Mouse (Mus musculus) MEL (cell line): ENCODE measurements around the gene Ferd3l. TPM values are rescaled to one million over a fixed set of nuclear protein-coding genes. Genes with fewer than 3 reads are reported as not detected.

Experiments
- DNase-seq: peaks from one replicate; pipeline ENCODE4 v3.0.0; 2011; ENCODE audit warnings: low read depth, low spot score
- H3K27ac ChIP-seq: 2 replicates; pipeline ENCODE4 v1.5.1; 2012; ENCODE audit warnings: low read depth, mild to moderate bottlenecking, control low read depth, low read length, moderate library complexity; ENCODE audit not compliant: control insufficient read depth
- H3K27me3 ChIP-seq, 2 experiments: fragments of 150-350 bp in 1 of 2; sonication (generic) in 1 of 2; 2 replicates each; pipeline ENCODE4 v1.6.1; 2012; ENCODE audit warnings: low read length in 2 of 2, mild to moderate bottlenecking in 2 of 2, improper control_type of control experiment in 1 of 2, moderate library complexity in 1 of 2; ENCODE audit not compliant: insufficient read depth in 2 of 2, control insufficient read depth in 1 of 2
- H3K36me3 ChIP-seq, 2 experiments: 2 replicates each; pipeline ENCODE4 v1.6.1; 2012 to 2014; ENCODE audit warnings: low read length in 2 of 2, improper control_type of control experiment in 1 of 2, inconsistent platforms in 1 of 2, mild to moderate bottlenecking in 1 of 2; ENCODE audit not compliant: insufficient read depth in 2 of 2, control insufficient read depth in 1 of 2
- H3K4me1 ChIP-seq, 2 experiments: fragments of 150-350 bp in 1 of 2; sonication (generic) in 1 of 2; 2 replicates each; pipeline ENCODE4 v1.6.1; 2012; ENCODE audit warnings: low read length in 2 of 2, improper control_type of control experiment in 1 of 2, mild to moderate bottlenecking in 1 of 2; ENCODE audit not compliant: insufficient read depth in 2 of 2, control insufficient read depth in 1 of 2
- H3K4me3 ChIP-seq, 2 experiments: fragments of 150-350 bp in 1 of 2; sonication (generic) in 1 of 2; 2 replicates each; pipeline ENCODE4 v1.5.1; 2012; ENCODE audit warnings: low read depth in 2 of 2, low read length in 2 of 2, mild to moderate bottlenecking in 2 of 2, moderate library complexity in 2 of 2, control low read depth in 1 of 2, improper control_type of control experiment in 1 of 2; ENCODE audit not compliant: control insufficient read depth in 1 of 2, insufficient read depth in 1 of 2
- H3K79me2 ChIP-seq: 2 replicates; pipeline ENCODE4 v1.6.1; 2012; ENCODE audit warnings: mild to moderate bottlenecking, low read length, moderate library complexity; ENCODE audit not compliant: control insufficient read depth, poor library complexity, insufficient read depth
- H3K9ac ChIP-seq: 2 replicates; pipeline ENCODE4 v1.6.1; 2012; ENCODE audit warnings: low read depth, mild to moderate bottlenecking, control low read depth, low read length, moderate library complexity; ENCODE audit not compliant: control insufficient read depth, poor library complexity, severe bottlenecking
- H3K9me3 ChIP-seq: fragments of 150-350 bp; sonication (generic); replicated peaks from 2 replicates; pipeline ENCODE4 v1.6.1; 2012; ENCODE audit warnings: mild to moderate bottlenecking, low read length, improper control_type of control experiment, moderate library complexity; ENCODE audit not compliant: insufficient read depth
- BHLHE40 ChIP-seq: IDR thresholded peaks from 2 replicates; pipeline ENCODE4 v1.6.1; 2012; ENCODE audit warnings: low read depth, mild to moderate bottlenecking, inconsistent platforms, low read length, improper control_type of control experiment, borderline replicate concordance
- CHD1 ChIP-seq: IDR thresholded peaks from 2 replicates; pipeline ENCODE4 v1.6.1; 2012; ENCODE audit warnings: low read depth, mild to moderate bottlenecking, inconsistent platforms, low read length, improper control_type of control experiment
- EP300 ChIP-seq, 2 experiments: IDR thresholded peaks; 2 replicates each; pipeline ENCODE4 v1.6.1; 2011; ENCODE audit warnings: improper control_type of control experiment in 2 of 2, low read length in 2 of 2, low read depth in 1 of 2, mild to moderate bottlenecking in 1 of 2
- ETS1 ChIP-seq: IDR thresholded peaks from 2 replicates; pipeline ENCODE4 v1.6.1; 2012; ENCODE audit warnings: low read depth, mild to moderate bottlenecking, inconsistent platforms, low read length, improper control_type of control experiment, moderate library complexity
- GABPA ChIP-seq: IDR thresholded peaks from 2 replicates; pipeline ENCODE4 v1.6.1; 2012; ENCODE audit warnings: low read depth, mild to moderate bottlenecking, inconsistent platforms, low read length, improper control_type of control experiment, moderate library complexity
- GATA1 ChIP-seq: IDR thresholded peaks from 2 replicates; pipeline ENCODE4 v1.6.1; 2011; ENCODE audit warnings: low read depth, low read length, improper control_type of control experiment
- MAZ ChIP-seq: IDR thresholded peaks from 2 replicates; pipeline ENCODE4 v1.6.1; 2012; ENCODE audit warnings: low read depth, mild to moderate bottlenecking, inconsistent platforms, low read length, improper control_type of control experiment
- MEF2A ChIP-seq: IDR thresholded peaks from 2 replicates; pipeline ENCODE4 v1.6.1; 2014; ENCODE audit warnings: low read depth, mild to moderate bottlenecking, inconsistent platforms, low read length, improper control_type of control experiment; ENCODE audit not compliant: poor library complexity, insufficient replicate concordance, severe bottlenecking; ENCODE audit errors: extremely low read depth
- MXI1 ChIP-seq: IDR thresholded peaks from 2 replicates; pipeline ENCODE4 v1.6.1; 2011; ENCODE audit warnings: mild to moderate bottlenecking, low read depth, low read length, improper control_type of control experiment
- MYB ChIP-seq: IDR thresholded peaks from 2 replicates; pipeline ENCODE4 v1.6.1; 2011; ENCODE audit warnings: mild to moderate bottlenecking, low read depth, low read length, improper control_type of control experiment
- MYC ChIP-seq: IDR thresholded peaks from 2 replicates; pipeline ENCODE4 v1.6.1; 2011; ENCODE audit warnings: low read depth, mild to moderate bottlenecking, low read length, improper control_type of control experiment, moderate library complexity
- NELFE ChIP-seq: IDR thresholded peaks from 2 replicates; pipeline ENCODE4 v1.6.1; 2011; ENCODE audit warnings: low read depth, low read length, improper control_type of control experiment
- NRF1 ChIP-seq: IDR thresholded peaks from 2 replicates; pipeline ENCODE4 v1.6.1; 2014; ENCODE audit warnings: low read depth, mild to moderate bottlenecking, inconsistent platforms, low read length, improper control_type of control experiment, moderate library complexity; ENCODE audit not compliant: poor library complexity, insufficient read depth, severe bottlenecking
- POLR2AphosphoS2 ChIP-seq: IDR thresholded peaks from 2 replicates; pipeline ENCODE4 v1.6.1; 2011; ENCODE audit warnings: low read length, improper control_type of control experiment
- RCOR1 ChIP-seq: IDR thresholded peaks from 2 replicates; pipeline ENCODE4 v1.6.1; 2012; ENCODE audit warnings: low read depth, mild to moderate bottlenecking, inconsistent platforms, low read length, improper control_type of control experiment
- SMC3 ChIP-seq: IDR thresholded peaks from 2 replicates; pipeline ENCODE4 v1.6.1; 2011; ENCODE audit warnings: low read depth, low read length, improper control_type of control experiment
- TBP ChIP-seq: IDR thresholded peaks from 2 replicates; pipeline ENCODE4 v1.8.0; 2011; ENCODE audit warnings: low read depth, low read length, improper control_type of control experiment
- UBTF ChIP-seq: IDR thresholded peaks from 2 replicates; pipeline ENCODE4 v1.6.1; 2012; ENCODE audit warnings: low read depth, mild to moderate bottlenecking, inconsistent platforms, low read length, improper control_type of control experiment, moderate library complexity, borderline replicate concordance; ENCODE audit not compliant: insufficient read depth
- USF2 ChIP-seq, 2 experiments: IDR thresholded peaks; 2 replicates each; pipeline ENCODE4 v1.6.1; 2011 to 2012; ENCODE audit warnings: improper control_type of control experiment in 2 of 2, low read length in 2 of 2, borderline replicate concordance in 1 of 2, inconsistent platforms in 1 of 2, low read depth in 1 of 2, mild to moderate bottlenecking in 1 of 2; ENCODE audit not compliant: insufficient read depth in 1 of 2
- ZKSCAN1 ChIP-seq: IDR thresholded peaks from 2 replicates; pipeline ENCODE4 v1.6.1; 2012; ENCODE audit warnings: low read depth, mild to moderate bottlenecking, inconsistent platforms, low read length, improper control_type of control experiment, moderate library complexity
- ZNF384 ChIP-seq: IDR thresholded peaks from 2 replicates; pipeline ENCODE4 v1.6.1; 2012; ENCODE audit warnings: low read depth, mild to moderate bottlenecking, inconsistent platforms, low read length, improper control_type of control experiment
- polyA plus RNA-seq, 2 experiments: library from polyadenylated mRNA; stranded (reverse) in 1 of 2; unstranded in 1 of 2; fragments of >175 nt in 1 of 2; fragments of >200 nt in 1 of 2; gene quantifications; 2 replicates each; pipeline versions ENCODE4 v1.2.1 to v1.2.4; 2012; ENCODE audit warnings: low replicate concordance in 2 of 2, low read depth in 1 of 2; ENCODE audit not compliant: insufficient read length in 2 of 2, insufficient read depth in 1 of 2, missing spikeins in 1 of 2
- total RNA-seq: library from RNA; depleted of rRNA; stranded (reverse); fragments of 300-350 nt; gene quantifications from 2 replicates; pipeline ENCODE4 v1.2.3, GENCODE M21; 2012

The Ferd3l gene
- total and polyA plus RNA-seq, 3 experiments: not detected

- Histone ChIP-seq H3K27me3 (no peaks in the 10 kb centered on the region), H3K4me3 (no peak overlapping the region), H3K4me1 (no peaks in the 10 kb centered on the region), H3K9me3 (no peaks in the 10 kb centered on the region), H3K9ac (no peak overlapping the region), H3K27ac (no peak overlapping the region), H3K36me3 (no peaks in the 10 kb centered on the region), H3K79me2 (no peaks in the 10 kb centered on the region)
- no peak for DNase-seq
- TF ChIP-seq MYC: no peak
- TF ChIP-seq NELFE: no peak
- no peak for TF ChIP-seq MEF2A
- no peak for TF ChIP-seq ZKSCAN1
- TF ChIP-seq GATA1: no peak
- TF ChIP-seq TBP: no peak
- TF ChIP-seq CHD1: no peak
- TF ChIP-seq ETS1: no peak
- TF ChIP-seq UBTF: no peak
- TF ChIP-seq SMC3: no peak
- TF ChIP-seq GABPA: no peak
- TF ChIP-seq BHLHE40: no peak
- TF ChIP-seq NRF1: no peak
- TF ChIP-seq MYB: no peak
- no peak for TF ChIP-seq RCOR1
- no peak for TF ChIP-seq POLR2AphosphoS2
Measured at GRCm38 (mm10) chr12:33952843-33953242, 24.6 kb downstream of the Ferd3l start.

- no peaks in the 10 kb centered on the region for H3K79me2 ChIP-seq
- TF ChIP-seq EP300 (IDR thresholded peaks at IDR 0.05; ENCODE audit: low read depth in 1 of 2, low read length in 2 of 2) (no peak), USF2 (IDR thresholded peaks at IDR 0.05; ENCODE audit: borderline replicate concordance in 1 of 2, insufficient read depth in 1 of 2, low read depth in 1 of 2, low read length in 2 of 2) (no peak), MAZ (no peak), MXI1 (no peak), UBTF (no peak), ZNF384 (no peak), POLR2AphosphoS2 (no peak)
- no peaks in the 10 kb centered on the region for H3K27me3 ChIP-seq
- H3K9ac ChIP-seq: no peak overlapping the region
- no peaks in the 10 kb centered on the region for H3K9me3 ChIP-seq
- no peak for DNase-seq
- no peaks in the 10 kb centered on the region for H3K4me1 ChIP-seq
- H3K4me3 ChIP-seq: no peak overlapping the region
- H3K27ac ChIP-seq: no peak overlapping the region
- H3K36me3 ChIP-seq: no peaks in the 10 kb centered on the region
Measured at GRCm38 (mm10) chr12:33954931-33955565, 26.8 kb downstream of the Ferd3l start.
